Mouse (Mus musculus) forebrain, postnatal 0 days (tissue): ENCODE data around the gene Olfr56. TPM values are rescaled to one million over a fixed set of nuclear protein-coding genes. Genes with fewer than 3 reads are reported as not detected.
"Not testable (repeated sequence)": the region's sequence is repeated elsewhere in the genome, so short reads cannot be mapped to it uniquely, and the experiment has no call there.

Experiments
- ATAC-seq: fragments of 200-750 bp; cut with Nextera tagmentation; 2 replicates; pipeline ENCODE4 v1.8.0; 2017; ENCODE audit warnings: mild to moderate bottlenecking, moderate library complexity
- DNase-seq: peaks from one replicate; pipeline ENCODE4 v3.0.0-alpha.2; 2015
- H3K27ac ChIP-seq: fragments of 300-500 bp; sonication (generic); 2 replicates; pipeline ENCODE4 v1.5.1; 2014; ENCODE audit warnings: low read depth, mild to moderate bottlenecking, antibody characterized with exemption, low read length, moderate library complexity, mixed read lengths
- H3K27me3 ChIP-seq: fragments of 300-500 bp; sonication (generic); 2 replicates; pipeline ENCODE4 v1.6.1; 2014; ENCODE audit warnings: mild to moderate bottlenecking, low read length, mixed read lengths; ENCODE audit not compliant: insufficient read depth
- H3K36me3 ChIP-seq: fragments of 300-500 bp; sonication (generic); 2 replicates; pipeline ENCODE4 v1.6.1; 2014; ENCODE audit warnings: mild to moderate bottlenecking, moderate library complexity; ENCODE audit not compliant: insufficient read depth
- H3K4me1 ChIP-seq: fragments of 300-500 bp; sonication (generic); 2 replicates; pipeline ENCODE4 v1.6.1; 2014; ENCODE audit warnings: antibody characterized with exemption; ENCODE audit not compliant: insufficient read depth
- H3K4me2 ChIP-seq: fragments of 300-500 bp; sonication (generic); 2 replicates; pipeline ENCODE4 v1.6.1; 2014; ENCODE audit warnings: low read depth, mild to moderate bottlenecking, moderate library complexity
- H3K4me3 ChIP-seq: fragments of 300-500 bp; sonication (generic); 2 replicates; pipeline ENCODE4 v1.5.1; 2014; ENCODE audit warnings: low read depth, low read length, mixed read lengths
- H3K9ac ChIP-seq: fragments of 300-500 bp; sonication (generic); 2 replicates; pipeline ENCODE4 v1.6.1; 2014; ENCODE audit warnings: mild to moderate bottlenecking
- H3K9me3 ChIP-seq: fragments of 300-500 bp; sonication (generic); 2 replicates; pipeline ENCODE4 v1.6.1; 2016; ENCODE audit warnings: low read length
- CTCF ChIP-seq: sonication (generic); IDR thresholded peaks from 2 replicates; pipeline ENCODE4 v1.5.1; 2016; ENCODE audit warnings: antibody characterized with exemption, control low read depth, low read depth
- WGBS: fragments of 180-500 bp; shearing (Covaris S2); extraction: QIAGEN DNeasy Blood & Tissue Kit; methylation state at CpG from one replicate; pipeline ENCODE4 v1.1.7; 2014; 5-methylcytosine and 5-hydroxymethylcytosine counted together
- polyA plus RNA-seq: library from polyadenylated mRNA; unstranded; fragments of >200 nt; fragmentation: Nextera tagmentation; extraction: Ambion mirVana; gene quantifications from 2 replicates; pipeline ENCODE4 v1.2.1, GENCODE M21; 2015
- total RNA-seq: library from RNA; depleted of rRNA; stranded (reverse); fragments of >200 nt; gene quantifications from 2 replicates; pipeline ENCODE4 v1.2.3, GENCODE M21; 2014

Gene Olfr56
- total and polyA plus RNA-seq, 2 experiments from 2014 or later, result not detected

- no CpG with 5 or more reads among the region's 5 CpGs for WGBS
- DNase-seq, ATAC-seq, H3K4me2 ChIP-seq, H3K27me3 ChIP-seq, H3K4me3 ChIP-seq, H3K27ac ChIP-seq, H3K4me1 ChIP-seq, H3K9ac ChIP-seq, H3K36me3 ChIP-seq, H3K9me3 ChIP-seq: not testable (repeated sequence)
These were observed 73.2 kb downstream of the Olfr56 start for GRCm38 (mm10) chr11:49051894-49052293.

- 46% methylated on average over 2 of the region's 3 CpGs for WGBS
- not testable (repeated sequence) for H3K4me2 ChIP-seq, H3K4me1 ChIP-seq, H3K27me3 ChIP-seq, DNase-seq, H3K4me3 ChIP-seq, H3K9ac ChIP-seq, H3K9me3 ChIP-seq, H3K27ac ChIP-seq, ATAC-seq, H3K36me3 ChIP-seq
These were observed 81.4 kb downstream of the Olfr56 start for GRCm38 (mm10) chr11:49060061-49060460.

GRCm38 (mm10) chr11:49061865-49062264 is 83.2 kb downstream of the Olfr56 start:
- H3K9ac ChIP-seq, H3K9me3 ChIP-seq, ATAC-seq, H3K4me1 ChIP-seq, H3K4me3 ChIP-seq, DNase-seq, H3K4me2 ChIP-seq, H3K36me3 ChIP-seq, H3K27me3 ChIP-seq, H3K27ac ChIP-seq: not testable (repeated sequence)
- WGBS, result 92% methylated on average over 2 of the region's 2 CpGs

- H3K36me3 ChIP-seq, H3K4me1 ChIP-seq, H3K9me3 ChIP-seq, DNase-seq, H3K9ac ChIP-seq, H3K4me3 ChIP-seq, H3K27ac ChIP-seq, H3K4me2 ChIP-seq, ATAC-seq, H3K27me3 ChIP-seq: not testable (repeated sequence)
- WGBS, result 76% methylated on average over 5 of the region's 5 CpGs
These were observed 85.2 kb downstream of the Olfr56 start, which contains the start of gene Tgtp2 for GRCm38 (mm10) chr11:49063713-49064469. TSS of gene Tgtp2 (minus strand) at chr11:49064206.

- Histone ChIP-seq H3K27ac (no peak overlapping the region), H3K27me3 (no peaks in the 10 kb centered on the region), H3K4me1 (no peaks in the 10 kb centered on the region), H3K36me3 (no peaks in the 10 kb centered on the region), H3K4me3 (no peak overlapping the region), H3K4me2 (no peak overlapping the region), H3K9me3 (no peaks in the 10 kb centered on the region), H3K9ac (no peak overlapping the region)
- ATAC-seq (no peak), DNase-seq (no peak)
- TF ChIP-seq CTCF, result no peak
- WGBS, result 98% methylated on average over 1 of the region's 1 CpGs
These were observed 89.7 kb downstream of the Olfr56 start for GRCm38 (mm10) chr11:49068358-49068757.

GRCm38 (mm10) chr11:49076001-49076757 is 97.5 kb downstream of the Olfr56 start, which contains the start of gene Ifi47:
TSS of gene Ifi47 (plus strand) at chr11:49076587.
- not testable (repeated sequence) for H3K9me3 ChIP-seq, H3K4me2 ChIP-seq, H3K9ac ChIP-seq, H3K36me3 ChIP-seq, H3K4me3 ChIP-seq, DNase-seq, H3K27ac ChIP-seq, ATAC-seq, H3K4me1 ChIP-seq, H3K27me3 ChIP-seq
- 80% methylated on average over 6 of the region's 6 CpGs for WGBS

- no peak for TF ChIP-seq CTCF
- DNase-seq (no peak), ATAC-seq (no peak)
- no peaks in the 10 kb centered on the region for H3K27me3 ChIP-seq
- H3K4me2 ChIP-seq, result no peak overlapping the region
- H3K9ac ChIP-seq, result no peak overlapping the region
- 69% methylated on average over 1 of the region's 1 CpGs for WGBS
- H3K9me3 ChIP-seq, result no peaks in the 10 kb centered on the region
- no peaks in the 10 kb centered on the region for H3K4me1 ChIP-seq
- H3K36me3 ChIP-seq, result no peaks in the 10 kb centered on the region
- H3K4me3 ChIP-seq, result no peak overlapping the region
- no peak overlapping the region for H3K27ac ChIP-seq
These were observed 98.3 kb downstream of the Olfr56 start for GRCm38 (mm10) chr11:49077012-49077411.
